Mouse (Mus musculus) liver, postnatal 0 days (tissue): ENCODE measurements around the gene Fer1l5. TPM values are rescaled to one million over a fixed set of nuclear protein-coding genes. Genes with fewer than 3 reads are reported as not detected.

ENCODE experiments used
- ATAC-seq: fragments of 200-750 bp; cut with Nextera tagmentation; 2 replicates; pipeline ENCODE4 v1.8.0; 2017; ENCODE audit warnings: mild to moderate bottlenecking, moderate library complexity
- DNase-seq: peaks from one replicate; pipeline ENCODE4 v3.0.0-alpha.2; 2016
- H3K27ac ChIP-seq: fragments of 300-500 bp; sonication (generic); 2 replicates; pipeline ENCODE4 v1.5.1; 2014; ENCODE audit warnings: antibody characterized with exemption, moderate library complexity, mild to moderate bottlenecking, low read depth
- H3K27me3 ChIP-seq: fragments of 300-500 bp; sonication (generic); 2 replicates; pipeline ENCODE4 v1.6.1; 2014; ENCODE audit warnings: low read length, control low read depth, mixed read lengths; ENCODE audit not compliant: insufficient read depth
- H3K36me3 ChIP-seq: fragments of 300-500 bp; sonication (generic); replicated peaks from 2 replicates; pipeline ENCODE4 v1.6.1; 2014; ENCODE audit warnings: mild to moderate bottlenecking, control low read depth, low read length, moderate library complexity, mixed read lengths; ENCODE audit not compliant: insufficient read depth
- H3K4me1 ChIP-seq: fragments of 300-500 bp; sonication (generic); 2 replicates; pipeline ENCODE4 v1.6.1; 2014; ENCODE audit warnings: antibody characterized with exemption, mild to moderate bottlenecking, control low read depth; ENCODE audit not compliant: insufficient read depth
- H3K4me2 ChIP-seq: fragments of 300-500 bp; sonication (generic); 2 replicates; pipeline ENCODE4 v1.6.1; 2014; ENCODE audit warnings: low read depth, mild to moderate bottlenecking, low read length, moderate library complexity, mixed read lengths
- H3K4me3 ChIP-seq: fragments of 300-500 bp; sonication (generic); 2 replicates; pipeline ENCODE4 v1.5.1; 2014; ENCODE audit warnings: low read depth, low read length
- H3K9ac ChIP-seq: fragments of 300-500 bp; sonication (generic); replicated peaks from 2 replicates; pipeline ENCODE4 v1.6.1; 2014; ENCODE audit warnings: mild to moderate bottlenecking, moderate library complexity
- H3K9me3 ChIP-seq: fragments of 300-500 bp; sonication (generic); 2 replicates; pipeline ENCODE4 v1.6.1; 2016; ENCODE audit warnings: mild to moderate bottlenecking, control low read depth, low read length, mixed read lengths
- CTCF ChIP-seq: sonication (generic); IDR thresholded peaks from 2 replicates; pipeline ENCODE4 v1.5.1; 2016; ENCODE audit warnings: antibody characterized with exemption, low read depth
- EP300 ChIP-seq: IDR thresholded peaks from 2 replicates; pipeline ENCODE4 v1.6.1; 2016; ENCODE audit warnings: antibody characterized with exemption, low read depth, mild to moderate bottlenecking
- WGBS: fragments of 180-500 bp; shearing (Covaris S2); extraction: QIAGEN DNeasy Blood & Tissue Kit; methylation state at CpG from one replicate; pipeline ENCODE4 v1.1.7; 2014; ENCODE audit not compliant: insufficient replicate concordance; 5-methylcytosine and 5-hydroxymethylcytosine counted together
- polyA plus RNA-seq: library from polyadenylated mRNA; unstranded; fragments of >200 nt; fragmentation: Nextera tagmentation; extraction: Ambion mirVana; gene quantifications from 2 replicates; pipeline ENCODE4 v1.2.1, GENCODE M21; 2015

The Fer1l5 gene
- polyA plus RNA-seq, 1 experiment from 2014 or later = 0.12 TPM

- H3K36me3 ChIP-seq = no peaks in the 10 kb centered on the region
- 71% methylated on average over 4 of the region's 4 CpGs for WGBS
- H3K4me3 ChIP-seq = no peak overlapping the region
- DNase-seq (no peak), ATAC-seq (no peak)
- no peak overlapping the region for H3K4me2 ChIP-seq
- TF ChIP-seq EP300 = no peak
- no peak for TF ChIP-seq CTCF
- H3K27me3 ChIP-seq = no peaks in the 10 kb centered on the region
- H3K4me1 ChIP-seq = no peaks in the 10 kb centered on the region
- H3K9ac ChIP-seq = no peak overlapping the region
- no peaks in the 10 kb centered on the region for H3K9me3 ChIP-seq
- H3K27ac ChIP-seq = no peak overlapping the region
Measured at GRCm38 (mm10) chr1:36401509-36401908, 29.4 kb downstream of the Fer1l5 start.

GRCm38 (mm10) chr1:36404531-36404930 lies 32.4 kb downstream of the Fer1l5 start:
- ATAC-seq = no peak
- Histone ChIP-seq H3K36me3 (no peaks in the 10 kb centered on the region), H3K27me3 (no peaks in the 10 kb centered on the region), H3K27ac (no peak overlapping the region), H3K4me1 (no peaks in the 10 kb centered on the region), H3K4me3 (no peak overlapping the region), H3K4me2 (no peak overlapping the region), H3K9ac (no peak overlapping the region), H3K9me3 (no peaks in the 10 kb centered on the region)
- no peak for DNase-seq
- 70% methylated on average over 6 of the region's 6 CpGs for WGBS
- TF ChIP-seq CTCF (no peak), EP300 (no peak)

- TF ChIP-seq EP300 = no peak
- TF ChIP-seq CTCF = no peak
- 89% methylated on average over 2 of the region's 2 CpGs for WGBS
- no peak overlapping the region for H3K4me2 ChIP-seq
- H3K36me3 ChIP-seq = peaks cover 65% of the 10 kb centered on the region
- no peak for ATAC-seq
- H3K27ac ChIP-seq = no peak overlapping the region
- H3K9me3 ChIP-seq = no peaks in the 10 kb centered on the region
- H3K4me3 ChIP-seq = no peak overlapping the region
- H3K4me1 ChIP-seq = no peaks in the 10 kb centered on the region
- no peak for DNase-seq
- no peaks in the 10 kb centered on the region for H3K27me3 ChIP-seq
- no peak overlapping the region for H3K9ac ChIP-seq
Measured at GRCm38 (mm10) chr1:36429511-36429910, 57.4 kb downstream of the Fer1l5 start.

- no peaks in the 10 kb centered on the region for H3K9me3 ChIP-seq
- no peaks in the 10 kb centered on the region for H3K4me1 ChIP-seq
- DNase-seq (no peak), ATAC-seq (no peak)
- 78% methylated on average over 4 of the region's 4 CpGs for WGBS
- H3K9ac ChIP-seq = no peak overlapping the region
- H3K36me3 ChIP-seq = peaks cover 56% of the 10 kb centered on the region
- TF ChIP-seq EP300 (no peak), CTCF (no peak)
- H3K27me3 ChIP-seq = no peaks in the 10 kb centered on the region
- no peak overlapping the region for H3K27ac ChIP-seq
- H3K4me2 ChIP-seq = no peak overlapping the region
- no peak overlapping the region for H3K4me3 ChIP-seq
Measured at GRCm38 (mm10) chr1:36432999-36433398, 60.9 kb downstream of the Fer1l5 start.

- no peaks in the 10 kb centered on the region for H3K9me3 ChIP-seq
- H3K4me2 ChIP-seq = no peak overlapping the region
- no peaks in the 10 kb centered on the region for H3K27me3 ChIP-seq
- ATAC-seq (no peak), DNase-seq (no peak)
- H3K9ac ChIP-seq = no peak overlapping the region
- no peak for TF ChIP-seq EP300
- TF ChIP-seq CTCF = no peak
- peaks cover 51% of the 10 kb centered on the region for H3K36me3 ChIP-seq
- no peak overlapping the region for H3K27ac ChIP-seq
- no peak overlapping the region for H3K4me3 ChIP-seq
- no peaks in the 10 kb centered on the region for H3K4me1 ChIP-seq
- 85% methylated on average over 3 of the region's 3 CpGs for WGBS
Measured at GRCm38 (mm10) chr1:36433616-36434015, 61.5 kb downstream of the Fer1l5 start.

GRCm38 (mm10) chr1:36435071-36435470 lies 63.0 kb downstream of the Fer1l5 start:
- Histone ChIP-seq H3K9ac (no peak overlapping the region), H3K36me3 (peaks cover 54% of the 10 kb centered on the region), H3K27me3 (no peaks in the 10 kb centered on the region), H3K9me3 (no peaks in the 10 kb centered on the region), H3K4me3 (no peak overlapping the region), H3K4me1 (no peaks in the 10 kb centered on the region), H3K4me2 (no peak overlapping the region), H3K27ac (no peak overlapping the region)
- 73% methylated on average over 4 of the region's 4 CpGs for WGBS
- TF ChIP-seq CTCF = no peak
- TF ChIP-seq EP300 = no peak
- no peak for DNase-seq
- ATAC-seq = no peak

- no peak overlapping the region for H3K27ac ChIP-seq
- H3K4me1 ChIP-seq = no peaks in the 10 kb centered on the region
- no peaks in the 10 kb centered on the region for H3K9me3 ChIP-seq
- H3K4me2 ChIP-seq = no peak overlapping the region
- no peaks in the 10 kb centered on the region for H3K27me3 ChIP-seq
- ATAC-seq (no peak), DNase-seq (no peak)
- 79% methylated on average over 6 of the region's 6 CpGs for WGBS
- no peak overlapping the region for H3K9ac ChIP-seq
- H3K36me3 ChIP-seq = peaks cover 50% of the 10 kb centered on the region
- H3K4me3 ChIP-seq = no peak overlapping the region
- TF ChIP-seq CTCF (no peak), EP300 (no peak)
Measured at GRCm38 (mm10) chr1:36436515-36436914, 64.4 kb downstream of the Fer1l5 start.
